Mouse (Mus musculus): ENCODE results near the gene Afm.

DNA sequence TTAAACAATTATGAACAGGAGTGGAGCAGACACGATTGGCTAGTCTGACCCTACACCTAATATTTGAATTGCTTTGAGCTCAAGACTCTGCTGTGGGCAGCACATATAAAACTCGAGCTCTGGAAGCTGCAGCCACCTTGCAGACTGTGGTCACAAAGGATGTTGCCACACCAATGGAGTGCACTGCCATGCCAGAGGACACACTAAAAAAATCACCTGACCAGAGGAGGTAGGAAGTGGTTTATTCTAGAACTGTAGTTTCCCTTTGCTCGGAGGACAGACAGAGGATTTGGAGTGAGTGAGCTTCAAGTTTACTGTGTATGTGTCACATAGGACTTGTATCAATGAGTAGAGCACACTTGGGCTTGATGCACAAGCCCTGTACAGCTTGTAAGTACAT is 37.3 kb downstream of the Afm start:
- no peak for TF ChIP-seq EP300 (optimal IDR thresholded peaks at IDR 0.05)
- TF ChIP-seq CTCF (IDR thresholded peaks at IDR 0.05; ENCODE audit: low read depth) = no peak

Measured in stomach, postnatal 0 days (tissue).